Mouse (Mus musculus): Measurements from ENCODE around the gene Pkp1. TPM values are rescaled to one million over a fixed set of nuclear protein-coding genes. Genes with fewer than 3 reads are reported as not detected.

The Pkp1 gene
- total RNA-seq, 2 experiments from 2014 or later: 0.09 TPM; not detected in 1

DNA sequence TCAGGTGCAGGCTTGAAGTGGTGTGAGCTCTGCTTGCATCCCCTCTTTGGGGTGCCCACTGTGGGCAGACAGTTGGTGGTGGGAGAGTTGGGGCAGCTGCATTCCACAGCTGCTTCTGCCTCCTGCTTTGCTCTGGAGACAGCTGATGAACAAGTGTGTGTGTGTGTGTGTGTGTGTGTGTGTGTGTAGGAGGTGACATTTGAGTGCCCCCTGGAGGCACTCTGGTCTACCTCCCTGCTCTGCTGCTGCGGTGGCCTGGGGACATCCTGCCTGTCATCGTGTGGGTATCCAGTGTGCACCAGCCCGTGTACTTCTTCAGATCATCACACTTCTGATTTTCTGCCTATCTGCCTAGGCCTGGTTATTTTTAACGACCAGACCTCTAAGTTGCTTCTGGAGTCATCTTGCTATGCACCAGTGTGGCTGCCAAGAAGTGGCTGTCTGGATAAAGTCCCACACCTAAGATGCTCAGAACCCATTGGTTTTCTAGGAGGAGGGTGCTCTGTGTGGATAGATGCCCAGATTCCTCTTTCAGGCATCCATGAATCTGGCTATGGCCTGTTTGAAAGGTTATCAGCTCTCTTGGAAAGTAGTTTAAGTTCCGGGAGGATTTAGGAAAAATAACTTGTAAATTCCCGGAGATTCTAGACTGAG lies 84.7 kb downstream of the Pkp1 start:
- DNase-seq (ENCODE audit: low spot score in 2 of 2): no peak

DNA sequence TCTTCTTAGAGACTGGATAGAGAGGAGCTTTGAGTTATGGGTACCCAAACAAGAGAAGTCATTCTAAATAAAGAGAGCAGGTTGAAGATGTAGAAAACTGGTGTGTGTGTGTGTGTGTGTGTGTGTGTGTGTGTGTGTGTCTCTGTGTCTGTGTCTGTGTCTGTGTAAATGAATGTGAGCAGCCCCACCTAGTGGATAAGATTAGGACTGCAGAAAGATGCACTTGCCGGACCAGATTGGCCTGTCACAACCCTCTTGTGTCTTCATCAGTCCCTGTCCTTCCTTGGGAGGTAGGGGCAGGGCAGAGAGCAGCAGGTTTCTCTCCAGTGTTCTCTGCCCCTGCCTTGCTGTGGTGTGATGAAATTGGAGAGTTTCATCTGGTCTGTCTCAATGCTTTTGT lies 90.1 kb downstream of the Pkp1 start:
- DNase-seq (ENCODE audit: low spot score in 2 of 2): peak; percentile 47 to 48

DNA sequence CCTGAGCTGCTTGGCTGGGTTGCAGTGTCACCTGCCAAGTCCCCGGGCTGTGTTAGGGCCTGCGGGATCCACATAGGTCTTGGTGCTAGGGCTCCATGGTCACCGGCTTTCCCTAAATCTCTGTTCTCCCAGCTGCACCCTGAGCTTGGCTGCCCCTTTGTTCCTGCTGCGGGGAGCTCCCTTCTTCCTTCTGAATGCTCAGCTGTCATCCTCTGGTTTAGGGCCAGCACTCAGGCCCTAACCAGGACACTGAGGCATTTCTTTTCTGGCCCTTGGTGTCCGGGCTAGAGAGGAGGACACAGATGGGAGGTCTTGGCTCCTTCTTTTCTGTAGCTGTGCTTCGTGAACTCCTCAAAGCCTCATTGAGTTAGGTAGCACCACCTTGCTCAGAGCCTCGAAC lies 97.2 kb downstream of the Pkp1 start:
- no peak for DNase-seq (ENCODE audit: low spot score in 2 of 2)

Other genes starting within 250 kb of the Pkp1 start
- 10 to 100 TPM; 82.2 to 91.4 TPM for gene Csrp1, start 199.1 kb downstream of the Pkp1 start, total RNA-seq (2021)
- gene Phlda3, start 153.1 kb downstream of the Pkp1 start, total RNA-seq (2021): 10 to 100 TPM; 12.3 to 12.7 TPM
- gene Tnni1, start 139.8 kb downstream of the Pkp1 start, total RNA-seq (2021): not detected
- 1 to 10 TPM in 1 of 2 experiments, under 1 TPM in 1; 0.64 to 1.1 TPM for gene Lad1, start 100.6 kb downstream of the Pkp1 start, total RNA-seq (2021)
- 1 to 10 TPM in 1 of 2 experiments, under 1 TPM in 1; 0.42 to 1.7 TPM for gene Tnnt2, start 82.9 kb downstream of the Pkp1 start, total RNA-seq (2021)
- gene Igfn1, start 87.1 kb upstream of the Pkp1 start, total RNA-seq (2021): under 1 TPM; 0.04 to 0.23 TPM
- gene Tmem9, start 88.9 kb upstream of the Pkp1 start, total RNA-seq (2021): 10 to 100 TPM; 69.7 to 81.4 TPM
- gene Ascl5, start 131.6 kb upstream of the Pkp1 start, total RNA-seq (2021): under 1 TPM in 1 of 2 experiments, not detected in 1; 0.71 TPM
- 1 to 10 TPM in 1 of 2 experiments, under 1 TPM in 1; 0.80 to 1.3 TPM for gene Cacna1s, start 133.5 kb upstream of the Pkp1 start, total RNA-seq (2021)
- 100 to 1,000 TPM; 182 to 199 TPM for gene Kif21b, start 212.2 kb upstream of the Pkp1 start, total RNA-seq (2021)